Mouse (Mus musculus): Measurements from ENCODE around the gene Ostm1. TPM values are rescaled to one million over a fixed set of nuclear protein-coding genes. Genes with fewer than 3 reads are reported as not detected.

Ostm1 gene
- polyA plus RNA-seq, 1 experiment: 13.9 TPM

DNA sequence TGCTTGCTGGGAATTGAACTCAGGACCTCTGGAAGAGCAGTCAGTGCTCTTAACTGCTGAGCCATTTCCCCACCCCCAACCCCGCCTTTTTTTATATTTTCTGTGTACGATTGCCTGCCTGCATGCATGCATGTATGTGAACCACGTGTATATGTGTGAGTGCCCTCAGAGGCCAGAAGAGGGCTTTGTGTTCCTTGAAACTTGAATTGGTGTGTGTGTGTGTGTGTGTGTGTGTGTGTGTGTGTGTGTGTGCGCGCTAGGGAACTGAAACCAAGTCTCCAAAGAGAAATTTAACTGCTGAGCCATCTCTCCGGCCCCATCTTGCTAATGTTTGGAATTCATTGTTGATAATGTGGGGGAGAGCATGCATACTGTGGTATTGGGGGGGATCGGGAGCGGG, 15.0 kb downstream of the Ostm1 start:
- no peak overlapping the region for H3K4me3 ChIP-seq
- no peak overlapping the region for H3K4me2 ChIP-seq (ENCODE audit: low read depth)
- no peak overlapping the region for H3ac ChIP-seq (ENCODE audit: control insufficient read depth, insufficient read length)
- peaks cover 10% of the 10 kb centered on the region for H3K27me3 ChIP-seq (ENCODE audit: control insufficient read depth, insufficient read depth, insufficient read length)
- no peak for TF ChIP-seq POLR2AphosphoS2 (IDR thresholded peaks at IDR 0.05; ENCODE audit: insufficient read length, low read depth)
- no peak for TF ChIP-seq TCF12 (IDR thresholded peaks at IDR 0.05; ENCODE audit: insufficient read depth, poor library complexity, severe bottlenecking)
- TF ChIP-seq SRF (IDR thresholded peaks at IDR 0.05; ENCODE audit: control insufficient read depth, insufficient read length, low read depth): no peak
- TF ChIP-seq E2F4 (IDR thresholded peaks at IDR 0.05; ENCODE audit: insufficient read depth): no peak
- no peak for TF ChIP-seq TCF3 (IDR thresholded peaks at IDR 0.05; ENCODE audit: insufficient read length, low read depth)
- TF ChIP-seq CEBPB (IDR thresholded peaks at IDR 0.05; ENCODE audit: insufficient read depth, poor library complexity, severe bottlenecking): no peak
- TF ChIP-seq POLR2A (IDR thresholded peaks at IDR 0.05; ENCODE audit: insufficient read length, low read depth): no peak
- no peak for TF ChIP-seq MYOD1 (IDR thresholded peaks at IDR 0.05; ENCODE audit: control insufficient read depth in 1 of 3, insufficient read length in 2 of 3, low read depth in 2 of 3)
- TF ChIP-seq USF1 (IDR thresholded peaks at IDR 0.05; ENCODE audit: low read depth): no peak
- no peak for TF ChIP-seq REST (IDR thresholded peaks at IDR 0.05; ENCODE audit: insufficient read depth, insufficient read length)
- no peaks in the 10 kb centered on the region for H3K36me3 ChIP-seq (ENCODE audit: control insufficient read depth, insufficient read depth)
- H3K79me2 ChIP-seq (ENCODE audit: control insufficient read depth, insufficient read depth): no peaks in the 10 kb centered on the region

GRCm38 (mm10) chr10:42601556-42601955, 17.9 kb downstream of the Ostm1 start:
- TF ChIP-seq MYOD1 (IDR thresholded peaks at IDR 0.05; ENCODE audit: control insufficient read depth in 1 of 3, insufficient read length in 2 of 3, low read depth in 2 of 3): no peak
- no peak for TF ChIP-seq E2F4 (IDR thresholded peaks at IDR 0.05; ENCODE audit: insufficient read depth)
- H3K4me3 ChIP-seq: no peak overlapping the region
- no peak overlapping the region for H3ac ChIP-seq (ENCODE audit: control insufficient read depth, insufficient read length)
- H3K4me2 ChIP-seq (ENCODE audit: low read depth): no peak overlapping the region
- H3K27me3 ChIP-seq (ENCODE audit: control insufficient read depth, insufficient read depth, insufficient read length): no peaks in the 10 kb centered on the region
- no peaks in the 10 kb centered on the region for H3K79me2 ChIP-seq (ENCODE audit: control insufficient read depth, insufficient read depth)
- H3K36me3 ChIP-seq (ENCODE audit: control insufficient read depth, insufficient read depth): no peaks in the 10 kb centered on the region

DNA sequence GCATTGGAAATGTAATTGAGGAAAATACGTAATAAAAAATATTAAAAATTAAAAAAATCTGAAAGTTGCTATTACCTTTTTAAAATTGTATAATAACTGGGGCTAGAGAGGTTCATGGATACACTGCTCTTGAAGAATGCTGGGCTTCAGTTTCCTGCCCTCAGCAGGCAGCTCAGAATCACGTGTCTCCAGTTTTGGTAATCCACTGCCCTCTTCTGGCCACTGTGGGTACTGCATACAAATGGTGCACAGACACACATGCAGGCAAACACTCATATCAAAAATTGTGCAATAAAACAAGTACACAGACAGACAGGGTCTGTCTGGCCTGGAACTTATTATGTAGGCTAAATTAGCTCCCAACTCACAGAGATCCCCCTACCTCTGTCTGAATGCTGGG, 21.3 kb downstream of the Ostm1 start:
- Histone ChIP-seq H3ac (ENCODE audit: control insufficient read depth, insufficient read length) (no peak overlapping the region), H3K27me3 (ENCODE audit: control insufficient read depth, insufficient read depth, insufficient read length) (no peaks in the 10 kb centered on the region), H3K4me2 (ENCODE audit: low read depth) (no peak overlapping the region), H3K79me2 (ENCODE audit: control insufficient read depth, insufficient read depth) (no peaks in the 10 kb centered on the region), H3K36me3 (ENCODE audit: control insufficient read depth, insufficient read depth) (no peaks in the 10 kb centered on the region), H3K4me3 (no peak overlapping the region)
- TF ChIP-seq SRF (IDR thresholded peaks at IDR 0.05; ENCODE audit: control insufficient read depth, insufficient read length, low read depth) (no peak), USF1 (IDR thresholded peaks at IDR 0.05; ENCODE audit: low read depth) (peak; percentile 9)

GRCm38 (mm10) chr10:42606757-42607156, 23.1 kb downstream of the Ostm1 start:
- Histone ChIP-seq H3K4me3 (no peak overlapping the region), H3K36me3 (ENCODE audit: control insufficient read depth, insufficient read depth) (no peaks in the 10 kb centered on the region), H3K4me2 (ENCODE audit: low read depth) (no peak overlapping the region), H3K27me3 (ENCODE audit: control insufficient read depth, insufficient read depth, insufficient read length) (no peaks in the 10 kb centered on the region), H3K79me2 (ENCODE audit: control insufficient read depth, insufficient read depth) (no peaks in the 10 kb centered on the region), H3ac (ENCODE audit: control insufficient read depth, insufficient read length) (no peak overlapping the region)
- no peak for TF ChIP-seq MAX (IDR thresholded peaks at IDR 0.05; ENCODE audit: low read depth)
- peak in 1 of 3 experiments; percentile 4 for TF ChIP-seq MYOD1 (IDR thresholded peaks at IDR 0.05; ENCODE audit: control insufficient read depth in 1 of 3, insufficient read length in 2 of 3, low read depth in 2 of 3)
- no peak for TF ChIP-seq TCF12 (IDR thresholded peaks at IDR 0.05; ENCODE audit: insufficient read depth, poor library complexity, severe bottlenecking)

- Histone ChIP-seq H3K36me3 (ENCODE audit: control insufficient read depth, insufficient read depth) (no peaks in the 10 kb centered on the region), H3K79me2 (ENCODE audit: control insufficient read depth, insufficient read depth) (no peaks in the 10 kb centered on the region), H3K4me3 (peak overlapping the region; percentile 20), H3K4me2 (ENCODE audit: low read depth) (no peak overlapping the region), H3K27me3 (ENCODE audit: control insufficient read depth, insufficient read depth, insufficient read length) (no peaks in the 10 kb centered on the region), H3ac (ENCODE audit: control insufficient read depth, insufficient read length) (no peak overlapping the region)
- TF ChIP-seq TCF12 (IDR thresholded peaks at IDR 0.05; ENCODE audit: insufficient read depth, poor library complexity, severe bottlenecking) (no peak), POLR2AphosphoS2 (IDR thresholded peaks at IDR 0.05; ENCODE audit: insufficient read length, low read depth) (no peak), E2F4 (IDR thresholded peaks at IDR 0.05; ENCODE audit: insufficient read depth) (no peak), USF1 (IDR thresholded peaks at IDR 0.05; ENCODE audit: low read depth) (no peak), CEBPB (IDR thresholded peaks at IDR 0.05; ENCODE audit: insufficient read depth, poor library complexity, severe bottlenecking) (no peak)
These were observed 29.5 kb downstream of the Ostm1 start for GRCm38 (mm10) chr10:42613075-42613474.

DNA sequence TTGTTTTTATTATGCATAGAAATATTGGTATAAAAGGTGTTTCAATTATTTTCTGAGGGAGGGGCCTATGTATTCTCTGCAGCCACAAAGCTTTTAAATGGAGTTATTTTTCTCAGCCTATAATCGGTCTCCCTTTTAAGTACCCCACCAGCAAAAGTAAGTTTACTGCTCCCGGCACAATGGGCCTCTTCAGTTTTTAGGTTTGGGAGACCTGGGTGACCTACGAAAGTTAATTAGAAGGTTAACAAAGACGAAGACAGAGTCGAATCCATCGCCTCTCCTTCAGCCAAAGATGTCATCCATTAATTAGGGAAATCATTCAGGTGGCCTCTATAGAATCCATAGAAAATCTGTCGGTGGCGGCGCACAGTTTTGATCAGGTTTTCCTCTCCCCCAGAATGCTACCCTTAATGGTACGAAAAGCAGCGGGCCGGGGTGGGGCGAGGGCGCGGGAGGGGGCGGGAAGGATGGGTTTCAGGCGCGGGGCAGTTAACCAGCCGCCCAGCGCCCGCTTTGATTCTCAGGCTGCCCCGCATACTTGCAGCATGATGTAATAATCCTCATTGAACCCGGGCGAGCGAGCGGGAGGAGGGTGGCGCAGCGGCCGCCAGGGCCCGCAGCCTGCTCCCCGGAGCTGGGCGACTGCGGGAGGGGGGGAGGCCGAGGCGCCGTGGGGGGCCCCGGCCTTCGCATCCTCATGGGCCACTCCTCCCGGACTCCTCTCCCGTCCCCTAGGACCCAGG, 30.2 kb downstream of the Ostm1 start:
- H3K4me3 ChIP-seq: peak overlapping the region; percentile 20
- no peaks in the 10 kb centered on the region for H3K27me3 ChIP-seq (ENCODE audit: control insufficient read depth, insufficient read depth, insufficient read length)
- H3K79me2 ChIP-seq (ENCODE audit: control insufficient read depth, insufficient read depth): no peaks in the 10 kb centered on the region
- no peaks in the 10 kb centered on the region for H3K36me3 ChIP-seq (ENCODE audit: control insufficient read depth, insufficient read depth)
- H3ac ChIP-seq (ENCODE audit: control insufficient read depth, insufficient read length): no peak overlapping the region
- peak overlapping the region; percentile 67 for H3K4me2 ChIP-seq (ENCODE audit: low read depth)
- TF ChIP-seq CEBPB (IDR thresholded peaks at IDR 0.05; ENCODE audit: insufficient read depth, poor library complexity, severe bottlenecking): no peak
- TF ChIP-seq POLR2A (IDR thresholded peaks at IDR 0.05; ENCODE audit: insufficient read length, low read depth): no peak
- no peak for TF ChIP-seq TCF12 (IDR thresholded peaks at IDR 0.05; ENCODE audit: insufficient read depth, poor library complexity, severe bottlenecking)
- TF ChIP-seq USF1 (IDR thresholded peaks at IDR 0.05; ENCODE audit: low read depth): no peak
- TF ChIP-seq TCF3 (IDR thresholded peaks at IDR 0.05; ENCODE audit: insufficient read length, low read depth): no peak
- TF ChIP-seq POLR2AphosphoS2 (IDR thresholded peaks at IDR 0.05; ENCODE audit: insufficient read length, low read depth): no peak
- no peak for TF ChIP-seq MYOD1 (IDR thresholded peaks at IDR 0.05; ENCODE audit: control insufficient read depth in 1 of 3, insufficient read length in 2 of 3, low read depth in 2 of 3)
- TF ChIP-seq MYOG (IDR thresholded peaks at IDR 0.05; ENCODE audit: control insufficient read depth in 1 of 3, insufficient read depth in 1 of 3, insufficient read length in 2 of 3, low read depth in 2 of 3): no peak
- no peak for TF ChIP-seq SRF (IDR thresholded peaks at IDR 0.05; ENCODE audit: control insufficient read depth, insufficient read length, low read depth)
- TF ChIP-seq MAX (IDR thresholded peaks at IDR 0.05; ENCODE audit: low read depth): no peak

Measured in myocyte (in vitro differentiated cells).